9 mouse cellular contexts compared by ENCODE assay signal in the genomic region with DNA sequence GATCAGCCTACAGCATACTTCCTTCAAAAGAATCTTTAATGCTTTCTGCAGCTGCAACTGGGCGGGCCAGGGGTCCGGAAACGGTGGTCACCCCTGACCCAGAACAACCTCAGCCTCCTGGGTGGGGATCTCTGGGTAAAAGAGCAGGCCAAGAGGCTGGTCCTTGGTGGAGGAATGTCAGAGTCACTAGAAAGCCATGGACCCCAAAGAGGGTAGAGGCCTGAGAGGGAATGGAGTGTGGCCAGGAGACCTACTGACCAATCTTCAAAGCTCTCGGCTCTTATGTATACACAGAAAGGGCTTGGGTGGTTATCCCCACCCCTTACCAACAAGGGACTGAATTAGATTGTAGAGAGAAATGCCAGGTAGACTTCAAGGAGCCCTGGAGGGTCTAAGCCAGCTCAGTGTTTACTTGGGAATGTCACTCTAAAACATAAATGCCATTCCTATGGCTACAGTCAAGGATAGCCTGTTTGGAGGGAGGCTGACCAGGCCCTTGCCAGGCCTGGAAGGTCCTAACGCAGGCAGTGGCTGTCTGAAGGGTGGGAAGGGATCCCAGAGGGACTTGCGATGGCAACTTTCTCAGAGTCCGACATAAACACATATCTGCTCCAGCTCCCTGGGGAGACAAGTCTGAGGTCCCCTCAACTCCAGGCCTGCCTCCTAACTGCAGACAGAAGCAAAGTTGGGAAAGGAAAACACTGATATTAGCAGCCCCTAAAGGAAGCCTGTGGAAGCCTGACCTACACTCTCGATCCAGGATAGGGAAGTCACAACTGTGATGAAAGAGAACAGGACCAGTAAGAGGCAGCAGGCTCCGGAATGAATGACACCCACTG.
DNase-seq lines count a peak whose midpoint lies in the region; ATAC-seq and TF ChIP-seq lines count a peak whose summit lies in the region.
"Had no signal": no experiment of that assay in that cellular context is flagged by ENCODE, and none has a peak within 500 bp of the region (broad histone marks: within the 10 kb centered on the region; RNA-seq: fewer than 3 reads in every experiment).

No protein-coding gene starts in this region.

- WGBS in lung, embryonic 16.5 days: 48% methylated on average over 9 of the region's 9 CpGs

- no peaks in the 10 kb centered on the region for H3K9me3 ChIP-seq in lung, embryonic 16.5 days (ENCODE audit: control insufficient read depth, low read length)

- intact Hi-C loops in gastrocnemius, adult 2 months (cut with DNase I): no loop called here

- H3K4me3 ChIP-seq in gastrocnemius, adult 2 months: peak overlapping the region; percentile 81
- H3K4me3 ChIP-seq in lung, embryonic 16.5 days (ENCODE audit: low read length): no peak overlapping the region

- peak overlapping the region; percentile 86 for H3K27ac ChIP-seq in gastrocnemius, adult 2 months
- peak overlapping the region; percentile 92 for H3K27ac ChIP-seq in lung, embryonic 16.5 days (ENCODE audit: low read length)

- peaks cover 90% of the 10 kb centered on the region for H3K4me1 ChIP-seq in lung, embryonic 16.5 days (replicated peaks; ENCODE audit: control insufficient read depth, insufficient read depth, low read length)

- H3K4me2 ChIP-seq in lung, embryonic 16.5 days (ENCODE audit: low read depth, low read length): peak overlapping the region; percentile 12

- H3K27me3 ChIP-seq in lung, embryonic 16.5 days (ENCODE audit: control insufficient read depth, insufficient read depth, low read depth, low read length): no peaks in the 10 kb centered on the region

- peak; percentile 70 for DNase-seq in gastrocnemius, adult 2 months
- no peak for DNase-seq in gastrocnemius, postnatal 4 days (ENCODE audit: low spot score in 2 of 2)
- DNase-seq in heart, adult 8-10 months (ENCODE audit: low spot score): peak; percentile 88
- DNase-seq in kidney, adult 9 months: peak; percentile 52
- DNase-seq in layer of hippocampus, adult 11-12 months (ENCODE audit: low spot score): no peak
- no peak for DNase-seq in c-Kit-positive CD71-positive TER-119-positive erythroid progenitor cells, embryonic 14.5 days (ENCODE audit: low spot score)
- no peak for DNase-seq in adrenal gland, postnatal 14 days
- DNase-seq: cerebellum, postnatal 25 days had no signal

- TF ChIP-seq CTCF in gastrocnemius, adult 2 months (IDR thresholded peaks at IDR 0.05): no peak

- H3K36me3 ChIP-seq in lung, embryonic 16.5 days (ENCODE audit: control insufficient read depth, insufficient read depth, low read length): no peaks in the 10 kb centered on the region

- H3K9ac ChIP-seq in lung, embryonic 16.5 days (ENCODE audit: low read length): peak overlapping the region; percentile 18; the same call in 1 of the 2 replicates

- ATAC-seq in lung, embryonic 16.5 days (ENCODE audit: low read depth): 0 out of 2 replicates have a peak, but pooled peaks have one; percentile 1

Comparison
In these comparisons a context has a peak if more than half of its experiments do, and no peak if none do; other contexts are left out.
1. DNase-seq: peak in gastrocnemius, adult 2 months (single experiment), heart, adult 8-10 months (single experiment) and kidney, adult 9 months (single experiment); none in gastrocnemius, postnatal 4 days (0 of 2), layer of hippocampus, adult 11-12 months (single experiment), c-Kit-positive CD71-positive TER-119-positive erythroid progenitor cells, embryonic 14.5 days (single experiment) and adrenal gland, postnatal 14 days (single experiment).